Mouse (Mus musculus) embryonic fibroblast, embryonic 13.5 days (primary cell): ENCODE results near the gene Adsl. TPM values are rescaled to one million over a fixed set of nuclear protein-coding genes. Genes with fewer than 3 reads are reported as not detected.

Experiments
- H3K27ac ChIP-seq: 2 replicates; pipeline ENCODE4 v1.5.1; 2012; ENCODE audit warnings: low read length, control low read depth, inconsistent platforms; ENCODE audit not compliant: insufficient read depth
- H3K4me1 ChIP-seq: 2 replicates; pipeline ENCODE4 v1.6.1; 2011; ENCODE audit warnings: low read length; ENCODE audit not compliant: control insufficient read depth, insufficient read depth
- H3K4me3 ChIP-seq: 2 replicates; pipeline ENCODE4 v1.5.1; 2011; ENCODE audit warnings: mild to moderate bottlenecking, control low read depth, low read length; ENCODE audit not compliant: insufficient read depth
- CTCF ChIP-seq: IDR thresholded peaks from 2 replicates; pipeline ENCODE4 v1.5.1; 2011; ENCODE audit warnings: mild to moderate bottlenecking, control low read depth, low read length, moderate library complexity, borderline replicate concordance; ENCODE audit not compliant: insufficient read depth
- POLR2A ChIP-seq: IDR thresholded peaks from 2 replicates; pipeline ENCODE4 v1.6.1; 2011; ENCODE audit warnings: low read depth, mild to moderate bottlenecking, control low read depth, low read length, moderate library complexity
- polyA plus RNA-seq: library from polyadenylated mRNA; stranded (reverse); fragments of >200 nt; gene quantifications from 2 replicates; pipeline ENCODE4 v1.2.4, GENCODE M21; 2011; ENCODE audit warnings: low read depth; ENCODE audit not compliant: missing spikeins, insufficient read length

Gene Adsl
- polyA plus RNA-seq, 1 experiment: 51.6 TPM

GRCm38 (mm10) chr15:81015068-81015744 is 66.9 kb downstream of the Adsl start:
- Histone ChIP-seq H3K4me3 (no peak overlapping the region), H3K4me1 (no peaks in the 10 kb centered on the region), H3K27ac (no peak overlapping the region)
- no peak for TF ChIP-seq CTCF
- TF ChIP-seq POLR2A: no peak

GRCm38 (mm10) chr15:81016488-81016887 is 68.2 kb downstream of the Adsl start:
- H3K4me3 ChIP-seq: no peak overlapping the region
- no peaks in the 10 kb centered on the region for H3K4me1 ChIP-seq
- H3K27ac ChIP-seq: no peak overlapping the region
- no peak for TF ChIP-seq POLR2A
- TF ChIP-seq CTCF: no peak

- H3K27ac ChIP-seq: no peak overlapping the region
- TF ChIP-seq CTCF (no peak), POLR2A (no peak)
- no peaks in the 10 kb centered on the region for H3K4me1 ChIP-seq
- H3K4me3 ChIP-seq: no peak overlapping the region
These were observed 69.0 kb downstream of the Adsl start for GRCm38 (mm10) chr15:81017308-81017707.

Other genes starting within 250 kb of the Adsl start
- gene Tnrc6b, start 237.2 kb upstream of the Adsl start, polyA plus RNA-seq: 36.4 and 37.0 TPM in 2 replicates
- 18.1 and 19.1 TPM in 2 replicates for gene Sgsm3, start 29.3 kb downstream of the Adsl start, polyA plus RNA-seq
- 36.6 and 38.4 TPM in 2 replicates for gene Mrtfa, start 242.3 kb downstream of the Adsl start, polyA plus RNA-seq